Mouse (Mus musculus) CH12F3 (cell line): ENCODE data around the gene Col17a1.

Source experiments
- in situ Hi-C: fragments of 300-500 bp; cut with MboI; formaldehyde crosslinking; loops from 2 replicates; pipeline ENCODE4 v1.14.3; 2020; ENCODE audit warnings: low sequenced_read_pairs

Col17a1 gene

DNA sequence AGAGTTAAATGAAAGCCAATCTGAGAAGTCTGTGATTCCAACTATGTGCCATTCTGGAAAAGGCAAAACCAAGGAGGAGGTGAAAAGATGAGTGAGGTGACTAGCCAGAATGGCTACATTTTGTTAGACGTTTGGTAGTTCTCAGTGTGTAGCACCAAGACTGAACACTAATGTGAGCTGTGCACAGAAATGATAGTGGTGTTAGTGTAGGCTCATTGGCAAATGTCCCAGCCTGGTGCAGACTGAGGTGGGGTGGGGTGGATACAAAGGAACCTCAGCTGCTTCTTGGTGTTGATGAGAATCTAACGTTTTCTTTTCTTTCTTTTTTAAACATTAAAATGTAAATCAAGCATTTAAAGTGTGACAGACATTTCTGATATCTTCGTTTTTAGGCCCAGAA is 83.4 kb downstream of the Col17a1 start:
- in situ Hi-C loops, result no loop called here
